Mouse (Mus musculus) cerebellum, adult 2 months (tissue): Measurements from ENCODE around the gene Adprhl1. TPM values are rescaled to one million over a fixed set of nuclear protein-coding genes. Genes with fewer than 3 reads are reported as not detected.

Experiments
- DNase-seq, 2 experiments: peaks; one replicate each; pipeline ENCODE4 v3.0.0; 2021
- H3K27ac ChIP-seq: fragments of 200-500 bp; 2 replicates; pipeline ENCODE4 v1.5.1; 2012; ENCODE audit warnings: low read length, control low read depth, inconsistent platforms; ENCODE audit not compliant: insufficient read depth
- H3K27me3 ChIP-seq: fragments of 200-500 bp; 2 replicates; pipeline ENCODE4 v1.6.1; 2012; ENCODE audit warnings: inconsistent platforms, mild to moderate bottlenecking, low read length, moderate library complexity; ENCODE audit not compliant: control insufficient read depth, insufficient read depth
- H3K4me1 ChIP-seq: fragments of 200-500 bp; 2 replicates; pipeline ENCODE4 v1.6.1; 2011; ENCODE audit warnings: low read length; ENCODE audit not compliant: control insufficient read depth, insufficient read depth
- H3K4me3 ChIP-seq: fragments of 200-500 bp; replicated peaks from 2 replicates; pipeline ENCODE3; 2011; ENCODE audit warnings: mild to moderate bottlenecking, low read depth, low read length, control low read depth; ENCODE audit not compliant: insufficient read depth
- CTCF ChIP-seq: fragments of 200-500 bp; IDR thresholded peaks from 2 replicates; pipeline ENCODE4 v1.5.1; 2011; ENCODE audit warnings: low read depth, mild to moderate bottlenecking, control low read depth, low read length, moderate library complexity, borderline replicate concordance; ENCODE audit not compliant: insufficient read depth
- POLR2A ChIP-seq: fragments of 200-500 bp; IDR thresholded peaks from 2 replicates; pipeline ENCODE4 v1.6.1; 2011; ENCODE audit warnings: low read length, control low read depth, borderline replicate concordance; ENCODE audit not compliant: insufficient read depth
- WGBS: fragments of 180-500 bp; shearing (Covaris S2); methylation state at CpG from one replicate; pipeline ENCODE4 v1.1.7; 2018; 5-methylcytosine and 5-hydroxymethylcytosine counted together
- polyA plus RNA-seq: library from polyadenylated mRNA; depleted of rRNA; stranded (reverse); fragments of >200 nt; gene quantifications from 2 replicates; pipeline ENCODE4 v1.2.3, GENCODE M21; 2012

Gene Adprhl1
- polyA plus RNA-seq, 1 experiment: 2.5 TPM

DNA sequence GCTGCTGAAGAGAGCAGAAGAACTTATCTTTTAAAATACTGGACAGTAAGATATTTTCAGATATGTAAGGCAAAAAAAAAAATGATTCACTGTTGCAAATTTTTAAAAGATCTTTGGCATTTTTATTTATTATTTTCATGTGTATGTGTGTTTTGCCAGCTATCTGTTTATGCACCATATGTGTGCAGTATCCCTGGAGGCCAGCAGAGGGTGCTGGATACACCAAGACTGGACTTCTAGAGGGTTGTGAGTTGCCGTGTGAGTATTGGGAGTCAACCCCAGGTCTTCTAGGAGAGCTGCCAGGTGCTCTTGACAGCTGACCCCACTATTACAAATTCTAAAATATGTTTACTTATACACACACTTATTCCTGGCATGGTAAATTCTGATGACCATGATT is 29.2 kb upstream of the Adprhl1 start:
- Histone ChIP-seq H3K27ac (no peak overlapping the region), H3K4me3 (no peak overlapping the region), H3K27me3 (no peaks in the 10 kb centered on the region), H3K4me1 (no peaks in the 10 kb centered on the region)
- TF ChIP-seq CTCF (peak; percentile 19; the same call in 1 of the 2 replicates), POLR2A (no peak)
- no peak for DNase-seq
- 66% methylated on average over 1 of the region's 1 CpGs for WGBS

DNA sequence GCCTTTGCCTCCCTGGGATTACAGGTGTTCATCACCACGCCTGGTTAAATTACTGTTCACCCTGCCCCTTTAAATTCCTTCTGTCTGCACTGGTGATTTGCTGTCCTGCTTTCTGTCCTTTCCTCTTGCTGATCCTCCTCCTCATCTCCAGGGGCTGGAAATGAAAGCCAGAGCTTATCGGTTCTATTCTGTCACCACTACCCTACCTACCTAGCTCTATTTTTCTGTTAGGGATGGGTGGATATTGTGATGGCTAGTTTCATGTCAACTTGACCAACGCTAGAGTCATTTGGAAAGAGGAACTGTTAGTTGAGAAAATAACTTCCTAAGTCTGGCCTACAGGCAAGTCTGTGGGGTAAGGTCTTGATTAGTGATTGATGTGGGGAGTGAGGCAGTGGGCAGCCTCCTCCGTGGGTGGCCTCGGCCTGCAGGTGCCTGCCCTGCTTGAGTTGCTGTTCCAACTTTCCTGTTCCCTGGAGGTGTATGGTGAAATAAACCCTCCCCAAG is 23.0 kb upstream of the Adprhl1 start:
- Histone ChIP-seq H3K4me3 (no peak overlapping the region), H3K27me3 (no peaks in the 10 kb centered on the region), H3K27ac (no peak overlapping the region), H3K4me1 (no peaks in the 10 kb centered on the region)
- DNase-seq: no peak
- WGBS: 92% methylated on average over 5 of the region's 5 CpGs
- no peak for TF ChIP-seq POLR2A
- no peak for TF ChIP-seq CTCF

DNA sequence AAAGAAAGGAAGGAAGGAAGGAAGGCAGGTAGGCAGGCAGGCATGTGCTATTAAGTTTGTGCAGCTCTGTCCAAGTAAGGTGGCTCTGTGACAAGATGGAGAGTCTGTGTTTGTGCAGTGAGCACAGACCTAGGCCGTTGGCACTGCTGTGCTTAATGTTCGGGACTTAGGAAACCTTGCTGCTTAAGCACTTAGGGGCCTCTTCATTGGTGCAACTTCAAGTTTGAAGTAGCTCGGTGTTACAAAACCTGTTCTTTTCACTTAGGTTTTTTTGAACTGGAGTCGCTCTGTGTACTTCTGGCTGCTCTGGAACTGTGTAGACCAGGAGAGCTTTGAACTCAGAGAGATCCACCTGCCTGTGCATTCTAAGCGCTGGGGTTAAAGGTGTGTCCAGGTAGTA is 18.9 kb upstream of the Adprhl1 start:
- no peak for TF ChIP-seq CTCF
- TF ChIP-seq POLR2A: no peak
- H3K4me3 ChIP-seq: no peak overlapping the region
- H3K4me1 ChIP-seq: no peaks in the 10 kb centered on the region
- WGBS: 91% methylated on average over 5 of the region's 5 CpGs
- no peak for DNase-seq
- H3K27ac ChIP-seq: no peak overlapping the region
- no peaks in the 10 kb centered on the region for H3K27me3 ChIP-seq

DNA sequence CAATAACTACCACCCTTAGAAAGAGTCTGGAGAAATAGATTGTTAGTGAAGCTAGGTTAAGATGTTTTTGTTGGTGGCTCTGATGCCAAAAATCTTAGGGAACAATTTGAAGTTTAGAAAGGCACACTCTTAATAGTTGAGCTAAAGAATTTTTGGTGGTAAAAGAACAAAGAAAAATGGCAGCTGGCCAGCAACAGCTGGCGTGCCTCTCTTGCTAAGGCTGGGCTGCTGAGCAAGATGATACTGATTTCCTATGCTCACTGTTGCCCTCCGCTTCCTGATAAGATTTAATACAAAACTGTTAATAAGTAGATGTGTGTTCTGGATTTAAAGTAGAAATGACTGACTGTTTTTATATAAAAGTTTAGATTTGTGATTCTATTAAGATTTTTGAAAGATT is 13.6 kb upstream of the Adprhl1 start:
- no peak overlapping the region for H3K4me3 ChIP-seq
- no peaks in the 10 kb centered on the region for H3K27me3 ChIP-seq
- H3K27ac ChIP-seq: no peak overlapping the region
- no peak for DNase-seq
- TF ChIP-seq POLR2A (no peak), CTCF (no peak)
- 51% methylated on average over 2 of the region's 2 CpGs for WGBS
- H3K4me1 ChIP-seq: no peaks in the 10 kb centered on the region

DNA sequence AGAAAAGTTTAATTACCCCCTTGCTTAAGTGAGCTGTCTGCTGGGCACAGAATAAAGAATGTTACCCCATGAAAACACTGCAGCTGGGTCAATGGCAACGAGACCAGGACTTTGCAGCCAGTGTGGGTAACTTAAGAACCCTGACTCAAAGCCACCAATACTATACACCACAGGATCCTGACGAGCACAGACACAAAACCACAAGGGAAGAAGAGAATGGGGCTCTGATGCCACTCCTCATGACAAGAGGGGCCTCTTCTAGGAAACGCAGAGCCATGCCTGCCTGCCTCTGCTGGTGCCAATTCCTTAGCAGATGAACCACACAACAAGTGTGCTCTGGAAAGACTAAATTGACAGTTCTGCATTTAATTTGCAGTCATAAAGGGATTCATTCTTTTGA is 9.4 kb upstream of the Adprhl1 start:
- no peak for TF ChIP-seq POLR2A
- no peak for TF ChIP-seq CTCF
- Histone ChIP-seq H3K27me3 (no peaks in the 10 kb centered on the region), H3K27ac (no peak overlapping the region), H3K4me3 (no peak overlapping the region), H3K4me1 (no peaks in the 10 kb centered on the region)
- no peak for DNase-seq
- 56% methylated on average over 3 of the region's 3 CpGs for WGBS

DNA sequence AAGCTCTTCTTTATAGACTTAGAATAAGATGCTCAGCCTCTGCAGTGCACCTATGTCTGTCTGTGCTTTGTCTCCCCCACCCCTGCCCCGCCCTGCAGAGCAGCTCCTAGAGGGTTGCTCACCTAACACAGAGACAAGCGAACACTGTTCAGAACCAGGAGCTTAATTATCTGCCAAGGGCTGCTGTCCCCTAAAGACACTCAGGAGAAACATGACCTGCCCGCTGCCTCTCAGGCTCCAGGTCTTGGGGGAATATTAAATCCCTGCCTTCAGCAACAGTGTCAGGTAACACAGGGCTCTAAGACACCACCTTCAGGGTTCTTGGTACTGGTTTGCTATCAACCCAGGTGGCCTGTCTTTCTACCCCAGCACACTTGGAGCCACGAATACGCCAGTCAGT is 549 bp downstream of the Adprhl1 start:
- Histone ChIP-seq H3K27me3 (no peaks in the 10 kb centered on the region), H3K27ac (no peak overlapping the region), H3K4me3 (no peak overlapping the region), H3K4me1 (peaks cover 6% of the 10 kb centered on the region; the same call in 1 of the 2 replicates)
- TF ChIP-seq CTCF (no peak), POLR2A (no peak)
- 79% methylated on average over 5 of the region's 5 CpGs for WGBS
- DNase-seq: no peak

DNA sequence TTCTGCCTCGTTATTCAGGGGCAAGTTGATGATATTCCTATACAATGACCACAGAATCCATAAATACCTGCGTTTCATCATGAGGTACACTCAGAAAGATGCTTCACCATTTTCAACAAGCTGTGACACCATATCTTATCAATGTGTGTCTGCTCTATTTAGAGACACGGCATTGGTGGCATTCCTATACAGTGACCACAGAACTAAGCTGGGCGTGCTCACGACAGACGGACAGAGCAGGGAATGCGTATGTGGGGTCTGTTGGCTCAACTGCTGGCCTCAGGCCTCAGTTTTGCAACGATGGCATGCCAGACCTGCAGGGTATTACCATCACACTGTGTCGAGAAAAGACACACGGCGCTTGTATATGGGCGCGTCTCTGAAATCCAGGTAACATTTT is 1.1 kb downstream of the Adprhl1 start:
- Histone ChIP-seq H3K4me3 (no peak overlapping the region), H3K27me3 (no peaks in the 10 kb centered on the region), H3K27ac (no peak overlapping the region), H3K4me1 (peaks cover 6% of the 10 kb centered on the region; the same call in 1 of the 2 replicates)
- 87% methylated on average over 13 of the region's 13 CpGs for whole genome bisulfite sequencing
- TF ChIP-seq POLR2A (no peak), CTCF (no peak)
- no peak for DNase-seq

DNA sequence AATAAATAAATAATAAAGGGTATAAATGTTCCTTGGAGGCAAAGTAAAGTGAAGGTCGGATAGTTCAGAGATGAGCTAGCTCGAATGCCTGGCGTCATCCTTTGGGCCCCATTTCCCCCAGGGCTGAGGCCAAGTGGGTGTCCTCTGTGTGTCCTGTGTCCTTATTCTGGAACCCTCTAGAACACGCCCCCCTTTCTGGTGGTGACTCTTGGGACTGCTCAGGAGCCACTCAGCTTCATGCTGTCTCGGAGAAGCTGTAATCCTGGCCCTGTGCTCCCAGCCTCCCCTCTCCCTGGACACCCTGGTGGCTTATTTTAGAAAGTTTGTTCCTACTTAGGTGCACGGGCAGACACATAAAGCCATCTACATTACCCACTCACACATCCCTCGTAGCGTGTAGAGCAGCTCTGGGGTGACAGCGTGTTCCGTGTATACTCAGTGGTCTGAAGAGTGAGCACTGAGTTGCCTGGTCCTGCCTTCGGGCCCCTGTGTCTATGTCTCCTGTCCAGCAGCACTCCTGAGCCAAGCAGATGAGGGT is 9.6 kb downstream of the Adprhl1 start:
- 87% methylated on average over 11 of the region's 11 CpGs for WGBS
- no peak for DNase-seq
- H3K27ac ChIP-seq: no peak overlapping the region
- H3K4me3 ChIP-seq: no peak overlapping the region
- H3K4me1 ChIP-seq: no peaks in the 10 kb centered on the region; the same call in 1 of the 2 replicates
- H3K27me3 ChIP-seq: no peaks in the 10 kb centered on the region
- TF ChIP-seq POLR2A (no peak), CTCF (no peak)
